Comparison of ENCODE assay signal across 12 mouse cellular contexts in genomic region chr12:32889846-32890245, GRCm38 (mm10).
"Had no signal": no experiment of that assay in that cellular context is flagged by ENCODE, and none has a peak within 500 bp of the region (broad histone marks: within the 10 kb centered on the region; RNA-seq: fewer than 3 reads in every experiment).

No protein-coding gene starts in this region.

- H3K4me2 ChIP-seq: kidney, embryonic 15.5 days; limb, embryonic 13.5 days; midbrain, embryonic 11.5 days; midbrain, embryonic 15.5 days; neural tube, embryonic 12.5 days had no signal

- H3K9ac ChIP-seq: kidney, embryonic 15.5 days; limb, embryonic 13.5 days; liver, embryonic 14.5 days; midbrain, embryonic 15.5 days; neural tube, embryonic 12.5 days had no signal

- H3K4me3 ChIP-seq: kidney, embryonic 15.5 days; limb, embryonic 13.5 days; megakaryocyte, embryonic 14.5 days; midbrain, embryonic 15.5 days; neural tube, embryonic 12.5 days had no signal

- ATAC-seq: midbrain, embryonic 15.5 days had no signal

- DNase-seq: kidney, postnatal 14 days; left cerebral cortex, postnatal 4 days; lung, postnatal 4 days; spleen, adult 18-20 months; thymus, postnatal 36 days had no signal

- H3K27me3 ChIP-seq: kidney, embryonic 15.5 days; limb, embryonic 13.5 days; midbrain, embryonic 15.5 days; neural tube, embryonic 12.5 days had no signal

- H3K27ac ChIP-seq: kidney, embryonic 15.5 days; limb, embryonic 13.5 days; liver, embryonic 14.5 days; midbrain, embryonic 15.5 days; neural tube, embryonic 12.5 days had no signal

- H3K36me3 ChIP-seq: kidney, embryonic 15.5 days; limb, embryonic 13.5 days; midbrain, embryonic 15.5 days; neural tube, embryonic 12.5 days had no signal

- H3K4me1 ChIP-seq: midbrain, embryonic 15.5 days; neural tube, embryonic 12.5 days had no signal

- H3K9me3 ChIP-seq: kidney, embryonic 15.5 days; limb, embryonic 13.5 days; megakaryocyte, embryonic 14.5 days; midbrain, embryonic 15.5 days; neural tube, embryonic 12.5 days had no signal
